Mouse (Mus musculus) gastrocnemius, adult 18-20 months (tissue): Measurements from ENCODE around the gene Lce6a. TPM values are rescaled to one million over a fixed set of nuclear protein-coding genes. Genes with fewer than 3 reads are reported as not detected.

Experiments used
- DNase-seq: peaks from one replicate; pipeline ENCODE4 v3.0.0; 2021; ENCODE audit warnings: low spot score
- long read RNA-seq, 2 experiments: library from polyadenylated mRNA; stranded (forward); transcript quantifications; one replicate each; pipeline ENCODE4 v2.0.0; 2021
- total RNA-seq, 2 experiments: library from RNA; stranded (reverse); gene quantifications; 2 replicates each; pipeline ENCODE4 v1.2.3; 2021

The Lce6a gene
- total RNA-seq: not detected
- long read RNA-seq, experiment 1: 0 reads
- long read RNA-seq, experiment 2: 0 reads

- DNase-seq: no peak
Observed at GRCm38 (mm10) chr3:92621560-92621959, at the start of gene Lce6a. Gene Lce6a, minus strand, starts transcription at chr3:92621660.

- DNase-seq: no peak
Observed at GRCm38 (mm10) chr3:92670215-92670614, 48.8 kb upstream of the Lce6a start, which contains the start of gene Lce1a2. Gene Lce1a2, minus strand, starts transcription at chr3:92670315.

- DNase-seq: no peak
Observed at GRCm38 (mm10) chr3:92656826-92657225, 35.4 kb upstream of the Lce6a start, which contains the start of gene Lce1b. Gene Lce1b, minus strand, starts transcription at chr3:92656926.

- no peak for DNase-seq
Observed at GRCm38 (mm10) chr3:92648207-92648606, 26.7 kb upstream of the Lce6a start, which contains the start of gene Lce1a1. Gene Lce1a1, minus strand, starts transcription at chr3:92648307.

GRCm38 (mm10) chr3:92639854-92640253 lies 18.4 kb upstream of the Lce6a start:
- DNase-seq: no peak

- no peak for DNase-seq
Observed at GRCm38 (mm10) chr3:92638653-92638991, 17.2 kb upstream of the Lce6a start.

- DNase-seq: no peak
Observed at GRCm38 (mm10) chr3:92637745-92638652, 16.5 kb upstream of the Lce6a start.

- no peak for DNase-seq
Observed at GRCm38 (mm10) chr3:92609804-92610203, 11.7 kb downstream of the Lce6a start.

GRCm38 (mm10) chr3:92607392-92607791 lies 14.1 kb downstream of the Lce6a start, which contains the start of gene 2210017I01Rik:
Gene 2210017I01Rik, minus strand, starts transcription at chr3:92607492.
- DNase-seq: no peak

GRCm38 (mm10) chr3:92602169-92602568 lies 19.3 kb downstream of the Lce6a start:
- no peak for DNase-seq

GRCm38 (mm10) chr3:92600456-92600855 lies 21.0 kb downstream of the Lce6a start:
- no peak for DNase-seq

- no peak for DNase-seq
Observed at GRCm38 (mm10) chr3:92599973-92600372, 21.5 kb downstream of the Lce6a start.

- DNase-seq: no peak
Observed at GRCm38 (mm10) chr3:92598429-92598828, 23.0 kb downstream of the Lce6a start.

GRCm38 (mm10) chr3:92588858-92589257 lies 32.6 kb downstream of the Lce6a start, which contains the start of gene Smcp:
Gene Smcp, minus strand, starts transcription at chr3:92588997.
- DNase-seq: no peak

- no peak for DNase-seq
Observed at GRCm38 (mm10) chr3:92587190-92587589, 34.3 kb downstream of the Lce6a start.

- no peak for DNase-seq
Observed at GRCm38 (mm10) chr3:92585055-92585454, 36.4 kb downstream of the Lce6a start.

- no peak for DNase-seq
Observed at GRCm38 (mm10) chr3:92583164-92583826, 38.2 kb downstream of the Lce6a start.

- no peak for DNase-seq
Observed at GRCm38 (mm10) chr3:92579508-92579907, 42.0 kb downstream of the Lce6a start.

- DNase-seq: no peak
Observed at GRCm38 (mm10) chr3:92578652-92579413, 42.6 kb downstream of the Lce6a start.

- DNase-seq: no peak
Observed at GRCm38 (mm10) chr3:92573449-92574041, 47.9 kb downstream of the Lce6a start, which contains the start of gene Ivl. Gene Ivl, minus strand, starts transcription at chr3:92573735.
